Mouse (Mus musculus) heart, embryonic 14.5 days (tissue): ENCODE measurements around the gene Depdc5. TPM values are rescaled to one million over a fixed set of nuclear protein-coding genes. Genes with fewer than 3 reads are reported as not detected.

Experiments
- ATAC-seq: fragments of 200-750 bp; cut with Nextera tagmentation; 2 replicates; pipeline ENCODE4 v1.8.0; 2017; ENCODE audit warnings: low read depth, moderate TSS enrichment; ENCODE audit not compliant: insufficient number of reproducible peaks, insufficient read depth, low FRiP score
- H3K27ac ChIP-seq, 2 experiments: fragments of 200-500 bp in 1 of 2; fragments of 300-500 bp in 1 of 2; sonication (generic) in 1 of 2; replicated peaks in 1 of 2; 2 replicates each; pipeline ENCODE4 v1.5.1; 2012 to 2014; ENCODE audit warnings: low read depth in 2 of 2, low read length in 2 of 2, control low read depth in 1 of 2, mild to moderate bottlenecking in 1 of 2, mixed read lengths in 1 of 2; ENCODE audit not compliant: control insufficient read depth in 1 of 2, insufficient read depth in 1 of 2
- H3K27me3 ChIP-seq: fragments of 300-500 bp; sonication (generic); 2 replicates; pipeline ENCODE4 v1.6.1; 2014; ENCODE audit warnings: mild to moderate bottlenecking, low read length, control low read depth; ENCODE audit not compliant: control insufficient read depth, insufficient read depth
- H3K36me3 ChIP-seq: fragments of 300-500 bp; sonication (generic); 2 replicates; pipeline ENCODE4 v1.6.1; 2014; ENCODE audit warnings: mild to moderate bottlenecking, control low read depth, low read length, mixed read lengths; ENCODE audit not compliant: control insufficient read depth, insufficient read depth
- H3K4me1 ChIP-seq, 2 experiments: fragments of 200-500 bp in 1 of 2; fragments of 300-500 bp in 1 of 2; sonication (generic) in 1 of 2; 2 replicates each; pipeline ENCODE4 v1.6.1; 2012 to 2014; ENCODE audit warnings: low read length in 2 of 2, control low read depth in 1 of 2, mixed read lengths in 1 of 2; ENCODE audit not compliant: control insufficient read depth in 2 of 2, insufficient read depth in 2 of 2
- H3K4me2 ChIP-seq: fragments of 300-500 bp; sonication (generic); 2 replicates; pipeline ENCODE4 v1.6.1; 2014; ENCODE audit warnings: mild to moderate bottlenecking, low read length
- H3K4me3 ChIP-seq, 2 experiments: fragments of 200-500 bp in 1 of 2; fragments of 300-500 bp in 1 of 2; sonication (generic) in 1 of 2; 2 replicates each; pipeline ENCODE4 v1.5.1; 2012 to 2014; ENCODE audit warnings: low read length in 2 of 2, mild to moderate bottlenecking in 2 of 2, control low read depth in 1 of 2, low read depth in 1 of 2, moderate library complexity in 1 of 2; ENCODE audit not compliant: control insufficient read depth in 1 of 2, insufficient read depth in 1 of 2
- H3K9ac ChIP-seq: fragments of 300-500 bp; sonication (generic); 2 replicates; pipeline ENCODE4 v1.6.1; 2014; ENCODE audit warnings: mild to moderate bottlenecking, low read length
- H3K9me3 ChIP-seq: fragments of 300-500 bp; sonication (generic); 2 replicates; pipeline ENCODE4 v1.6.1; 2016; ENCODE audit warnings: low read length, control low read depth; ENCODE audit not compliant: control insufficient read depth
- WGBS: fragments of 180-500 bp; shearing (Covaris S2); extraction: QIAGEN DNeasy Blood & Tissue Kit; methylation state at CpG from one replicate; pipeline ENCODE4 v1.1.7; 2014; 5-methylcytosine and 5-hydroxymethylcytosine counted together
- polyA plus RNA-seq: library from polyadenylated mRNA; unstranded; fragments of >200 nt; fragmentation: Nextera tagmentation; extraction: Ambion mirVana; gene quantifications from 2 replicates; pipeline ENCODE4 v1.2.1, GENCODE M21; 2014

Gene Depdc5
- polyA plus RNA-seq, 1 experiment from 2014 or later = 17.5 TPM

- Histone ChIP-seq H3K27ac (no peak overlapping the region), H3K9me3 (no peaks in the 10 kb centered on the region), H3K9ac (no peak overlapping the region), H3K4me1 (peaks cover under 1% of the 10 kb centered on the region in 2 experiments), H3K4me3 (no peak overlapping the region), H3K4me2 (no peak overlapping the region), H3K36me3 (no peaks in the 10 kb centered on the region), H3K27me3 (no peaks in the 10 kb centered on the region)
- ATAC-seq = no peak
- 81% methylated on average over 5 of the region's 5 CpGs for WGBS
Observed at GRCm38 (mm10) chr5:33001111-33001510, 137.6 kb downstream of the Depdc5 start.

- Histone ChIP-seq H3K4me2 (no peak overlapping the region), H3K36me3 (no peaks in the 10 kb centered on the region), H3K27ac (no peak overlapping the region), H3K9ac (no peak overlapping the region), H3K27me3 (no peaks in the 10 kb centered on the region), H3K4me1 (peaks cover 4 to 8% of the 10 kb centered on the region in 2 experiments), H3K4me3 (no peak overlapping the region), H3K9me3 (no peaks in the 10 kb centered on the region)
- 82% methylated on average over 5 of the region's 5 CpGs for WGBS
- ATAC-seq = no peak
Observed at GRCm38 (mm10) chr5:33002781-33003180, 139.3 kb downstream of the Depdc5 start.

GRCm38 (mm10) chr5:33003500-33003899 lies 140.0 kb downstream of the Depdc5 start:
- WGBS = 71% methylated on average over 6 of the region's 6 CpGs

GRCm38 (mm10) chr5:33004110-33004509 lies 140.6 kb downstream of the Depdc5 start:
- no peaks in the 10 kb centered on the region for H3K27me3 ChIP-seq
- ATAC-seq = no peak
- no peaks in the 10 kb centered on the region for H3K36me3 ChIP-seq
- no peak overlapping the region for H3K9ac ChIP-seq
- H3K4me2 ChIP-seq = no peak overlapping the region
- no peaks in the 10 kb centered on the region for H3K9me3 ChIP-seq
- no peak overlapping the region for H3K27ac ChIP-seq
- WGBS = 81% methylated on average over 4 of the region's 4 CpGs
- H3K4me1 ChIP-seq = peaks cover 4 to 8% of the 10 kb centered on the region in 2 experiments
- no peak overlapping the region for H3K4me3 ChIP-seq

More at GRCm38 (mm10) chr5:33003500-33003899, 140.0 kb downstream of the Depdc5 start:
- H3K9me3 ChIP-seq = no peaks in the 10 kb centered on the region
- ATAC-seq = no peak
- H3K36me3 ChIP-seq = no peaks in the 10 kb centered on the region
- no peak overlapping the region for H3K27ac ChIP-seq
- H3K4me1 ChIP-seq = peaks cover 4 to 8% of the 10 kb centered on the region in 2 experiments
- H3K4me3 ChIP-seq = no peak overlapping the region
- H3K4me2 ChIP-seq = no peak overlapping the region
- H3K9ac ChIP-seq = no peak overlapping the region
- H3K27me3 ChIP-seq = no peaks in the 10 kb centered on the region

- Histone ChIP-seq H3K27me3 (no peaks in the 10 kb centered on the region), H3K36me3 (no peaks in the 10 kb centered on the region), H3K27ac (no peak overlapping the region), H3K4me3 (no peak overlapping the region), H3K4me2 (no peak overlapping the region), H3K9ac (no peak overlapping the region), H3K9me3 (no peaks in the 10 kb centered on the region), H3K4me1 (peaks cover 9 to 10% of the 10 kb centered on the region in 2 experiments)
- no peak for ATAC-seq
- WGBS = 72% methylated on average over 11 of the region's 11 CpGs
Observed at GRCm38 (mm10) chr5:33005442-33006145, 142.1 kb downstream of the Depdc5 start.

GRCm38 (mm10) chr5:33006670-33007069 lies 143.2 kb downstream of the Depdc5 start:
- 56% methylated on average over 8 of the region's 8 CpGs for WGBS
- H3K9me3 ChIP-seq = no peaks in the 10 kb centered on the region
- no peak for ATAC-seq
- no peak overlapping the region for H3K27ac ChIP-seq
- no peaks in the 10 kb centered on the region for H3K27me3 ChIP-seq
- H3K9ac ChIP-seq = no peak overlapping the region
- H3K4me2 ChIP-seq = no peak overlapping the region
- no peaks in the 10 kb centered on the region for H3K36me3 ChIP-seq
- peaks cover 18 to 19% of the 10 kb centered on the region in 2 experiments for H3K4me1 ChIP-seq
- no peak overlapping the region for H3K4me3 ChIP-seq

GRCm38 (mm10) chr5:33007371-33007770 lies 143.9 kb downstream of the Depdc5 start:
- peaks cover 19 to 20% of the 10 kb centered on the region in 2 experiments for H3K4me1 ChIP-seq
- H3K9me3 ChIP-seq = no peaks in the 10 kb centered on the region
- H3K9ac ChIP-seq = no peak overlapping the region
- 68% methylated on average over 4 of the region's 4 CpGs for WGBS
- no peak overlapping the region for H3K4me2 ChIP-seq
- no peaks in the 10 kb centered on the region for H3K36me3 ChIP-seq
- H3K27ac ChIP-seq = no peak overlapping the region
- no peak for ATAC-seq
- no peaks in the 10 kb centered on the region for H3K27me3 ChIP-seq
- H3K4me3 ChIP-seq = no peak overlapping the region

- WGBS = 54% methylated on average over 2 of the region's 2 CpGs
- Histone ChIP-seq H3K4me3 (no peak overlapping the region), H3K9ac (no peak overlapping the region), H3K4me2 (no peak overlapping the region), H3K9me3 (no peaks in the 10 kb centered on the region), H3K27me3 (no peaks in the 10 kb centered on the region), H3K4me1 (peaks cover 19 to 20% of the 10 kb centered on the region in 2 experiments), H3K36me3 (no peaks in the 10 kb centered on the region), H3K27ac (no peak overlapping the region)
- no peak for ATAC-seq
Observed at GRCm38 (mm10) chr5:33009301-33009700, 145.8 kb downstream of the Depdc5 start.
